Mouse (Mus musculus) cerebral cortex, adult 2 months (tissue): ENCODE data around the gene Cd320.

ENCODE experiments used
- WGBS: fragments of 180-500 bp; shearing (Covaris S2); methylation state at CpG from one replicate; pipeline ENCODE4 v1.1.7; 2018; 5-methylcytosine and 5-hydroxymethylcytosine counted together

The Cd320 gene

DNA sequence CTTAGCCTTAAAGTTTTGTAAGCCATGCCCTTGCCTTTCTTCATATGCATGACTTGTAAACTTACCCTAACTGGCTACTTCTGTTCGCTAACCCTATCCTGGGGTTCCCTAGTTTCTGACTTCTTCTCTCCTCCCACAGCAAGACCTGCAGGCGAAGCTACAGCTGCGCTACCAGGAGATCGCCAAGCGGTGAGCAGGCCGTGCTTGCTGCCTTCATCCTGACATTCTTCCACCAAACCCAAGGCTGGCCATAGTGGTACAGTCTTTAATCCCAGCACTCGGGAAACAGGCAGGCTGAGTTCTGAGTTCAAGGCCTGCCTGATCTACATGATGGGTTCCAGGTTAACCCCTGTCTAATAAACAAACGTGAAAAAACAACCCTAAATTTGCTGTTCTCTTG is 17.4 kb upstream of the Cd320 start:
- WGBS, result 83% methylated on average over 8 of the region's 8 CpGs

DNA sequence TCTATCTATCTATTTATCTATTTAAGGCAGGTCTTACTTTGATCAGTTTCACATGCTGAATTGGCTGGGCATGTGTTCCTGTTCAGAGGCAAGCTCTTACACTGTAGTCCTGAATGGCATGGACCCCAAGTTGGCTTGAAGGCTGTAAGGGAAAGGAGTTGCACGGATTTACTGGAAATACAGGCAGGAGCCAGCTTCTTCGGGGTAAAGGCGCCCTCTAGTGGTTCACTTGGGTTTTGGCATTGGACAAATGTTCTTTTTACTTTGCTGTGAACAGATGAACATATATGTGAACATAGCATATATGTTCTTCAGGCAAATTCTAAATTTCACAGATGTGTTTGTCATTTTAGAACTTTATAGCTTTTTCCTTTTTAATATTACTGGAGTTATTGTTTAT is 16.0 kb upstream of the Cd320 start:
- 2% methylated on average over 3 of the region's 3 CpGs for WGBS

DNA sequence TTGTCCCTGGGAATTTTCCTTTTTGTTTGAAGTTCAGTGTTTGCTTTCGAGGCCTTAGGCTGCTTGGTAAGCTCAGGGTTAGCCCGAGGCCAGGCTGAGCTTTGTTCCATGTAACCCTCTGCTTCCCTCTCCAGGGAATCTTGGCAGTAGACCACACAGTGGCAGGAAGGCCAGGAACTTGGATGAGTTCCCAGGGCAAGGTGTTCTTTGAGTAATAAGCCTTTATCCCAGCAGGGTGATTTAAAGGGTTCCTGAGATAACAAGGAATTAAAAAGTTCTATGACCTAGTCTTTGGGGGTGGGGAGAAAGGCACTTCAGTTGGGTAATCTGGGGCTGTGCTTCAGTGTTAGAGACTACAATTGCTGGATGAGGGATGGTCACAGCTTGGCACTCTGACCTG is 14.0 kb upstream of the Cd320 start:
- 33% methylated on average over 2 of the region's 2 CpGs for WGBS

DNA sequence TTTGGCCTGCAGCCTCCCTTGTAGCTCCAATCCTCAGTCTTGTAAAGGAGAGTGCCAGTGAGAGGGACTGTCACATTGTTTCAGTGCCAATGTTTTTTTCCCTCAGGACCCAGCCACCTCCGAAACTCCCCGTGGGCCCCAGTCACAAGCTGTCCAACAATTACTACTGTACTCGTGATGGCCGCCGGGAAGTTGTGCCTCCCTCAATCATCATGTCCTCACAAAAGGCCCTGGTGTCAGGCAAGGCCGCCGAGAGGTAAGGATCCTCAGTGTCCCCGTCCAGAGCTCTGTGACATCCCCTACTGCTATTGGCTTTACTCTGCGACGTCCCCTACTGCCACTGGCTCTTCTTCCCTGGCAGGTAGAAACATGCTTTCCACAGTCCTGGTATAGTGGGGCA is 13.3 kb upstream of the Cd320 start:
- WGBS, result 66% methylated on average over 10 of the region's 10 CpGs

DNA sequence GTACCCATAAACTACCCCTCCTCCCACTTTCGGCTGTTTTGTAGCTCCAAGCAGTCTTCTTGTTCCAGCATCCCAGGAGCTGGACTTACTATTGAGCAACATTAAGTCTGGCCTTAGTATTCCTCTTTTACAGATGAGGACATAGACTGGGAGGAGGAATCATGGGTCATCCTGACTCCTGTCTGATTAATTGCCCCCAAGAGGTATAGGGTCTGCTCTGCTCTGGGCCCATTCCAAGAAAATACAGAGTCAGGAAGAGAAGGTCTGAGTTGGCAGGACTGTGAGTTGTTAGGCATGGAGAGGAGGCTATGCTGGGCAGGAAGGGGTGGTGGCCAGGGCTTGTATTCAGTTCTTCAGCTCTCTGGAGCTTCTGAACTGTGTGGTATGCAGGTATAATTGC is 1.3 kb downstream of the Cd320 start:
- 63% methylated on average over 1 of the region's 1 CpGs for WGBS

DNA sequence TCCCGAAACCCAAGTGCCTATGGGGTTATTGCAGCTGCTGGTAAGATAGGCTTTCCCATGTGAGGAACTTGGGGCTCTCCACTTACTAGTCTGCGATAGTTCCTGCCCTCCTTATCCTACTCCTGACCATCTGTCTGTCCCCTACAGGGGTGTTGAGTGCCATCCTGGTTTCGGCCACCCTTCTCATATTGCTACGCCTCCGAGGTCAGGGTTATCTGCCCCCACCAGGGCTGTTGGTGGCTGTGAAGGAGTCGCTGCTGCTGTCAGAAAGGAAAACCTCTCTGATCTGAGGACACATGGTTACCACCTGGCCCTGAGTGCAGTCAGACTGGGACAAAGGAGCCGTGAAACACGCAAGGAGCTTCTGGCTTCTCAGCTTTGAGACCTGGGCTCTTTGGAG is 5.2 kb downstream of the Cd320 start:
- 92% methylated on average over 8 of the region's 8 CpGs for WGBS

DNA sequence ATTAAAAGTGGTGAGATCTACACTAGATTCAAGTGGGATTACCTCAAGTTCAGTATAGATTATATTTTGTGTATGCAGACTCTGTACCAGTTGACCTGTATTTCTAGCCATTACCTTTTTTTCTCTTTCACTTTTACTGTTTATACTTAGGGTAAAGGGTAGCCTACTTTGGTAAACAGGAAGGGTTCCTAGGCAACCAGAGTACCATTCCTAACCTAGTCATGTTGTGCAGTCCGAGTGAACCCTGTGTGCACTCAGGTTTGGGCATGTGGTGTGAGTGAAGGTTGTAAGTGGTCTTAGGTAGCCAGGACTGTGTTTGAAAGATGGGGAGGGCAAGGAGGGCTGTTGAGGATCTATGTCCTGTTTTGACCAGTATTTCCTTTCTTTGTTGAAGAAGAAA is 8.4 kb downstream of the Cd320 start:
- WGBS, result 69% methylated on average over 1 of the region's 1 CpGs

DNA sequence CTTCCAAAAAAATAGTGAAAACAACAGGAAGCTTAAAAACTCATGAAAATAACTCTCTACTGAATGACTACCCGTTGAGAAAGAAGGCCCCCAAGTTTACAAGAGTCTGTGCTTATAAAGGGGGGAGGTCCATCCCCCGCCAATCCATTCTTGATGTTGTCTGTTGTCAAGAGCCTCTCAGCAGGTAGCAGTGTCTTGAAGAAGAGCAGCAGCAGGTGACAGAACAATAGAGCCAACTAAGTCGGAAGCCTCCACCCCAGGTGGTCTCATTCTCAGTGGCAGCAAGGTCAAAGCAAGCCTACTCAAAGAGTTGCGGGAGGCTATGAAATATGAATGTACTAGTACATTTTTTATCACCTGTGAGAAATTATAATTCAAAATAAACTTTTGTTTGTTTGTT is 14.9 kb downstream of the Cd320 start:
- 80% methylated on average over 4 of the region's 4 CpGs for WGBS

DNA sequence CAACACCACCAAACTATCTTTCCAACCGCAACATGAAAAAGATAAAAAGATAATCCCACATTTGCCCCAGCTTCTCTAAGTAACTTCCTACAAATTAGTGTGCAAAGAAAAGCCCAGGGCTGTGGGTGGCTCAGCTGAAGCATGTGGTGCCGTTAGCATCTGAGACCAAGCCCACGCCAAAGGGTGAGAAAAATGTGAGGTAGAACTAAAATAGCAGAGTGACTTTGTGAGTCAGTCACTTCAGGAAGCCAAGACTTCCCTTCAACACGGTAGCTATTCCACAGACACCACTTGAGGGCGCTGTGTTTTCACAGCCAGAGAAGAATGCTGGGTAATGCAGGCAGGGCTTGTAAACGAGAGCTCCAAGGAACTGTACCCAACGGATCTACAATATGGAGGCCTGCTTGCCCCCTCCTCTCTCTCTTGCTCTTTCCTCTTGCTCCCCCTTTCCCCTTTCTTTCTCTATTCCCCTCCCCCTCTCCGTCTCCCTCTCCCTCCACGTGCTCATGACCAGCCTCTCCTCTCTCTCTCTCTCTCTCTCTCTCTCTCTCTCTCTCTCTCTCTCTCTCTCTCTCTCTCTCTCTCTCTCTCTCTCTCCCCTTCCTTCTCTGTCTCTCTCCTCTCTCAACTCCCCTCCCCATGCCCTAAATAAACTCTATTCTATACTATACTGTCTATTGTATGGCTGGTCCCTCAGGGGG is 22.6 kb downstream of the Cd320 start:
- WGBS, result 12% methylated on average over 9 of the region's 9 CpGs

DNA sequence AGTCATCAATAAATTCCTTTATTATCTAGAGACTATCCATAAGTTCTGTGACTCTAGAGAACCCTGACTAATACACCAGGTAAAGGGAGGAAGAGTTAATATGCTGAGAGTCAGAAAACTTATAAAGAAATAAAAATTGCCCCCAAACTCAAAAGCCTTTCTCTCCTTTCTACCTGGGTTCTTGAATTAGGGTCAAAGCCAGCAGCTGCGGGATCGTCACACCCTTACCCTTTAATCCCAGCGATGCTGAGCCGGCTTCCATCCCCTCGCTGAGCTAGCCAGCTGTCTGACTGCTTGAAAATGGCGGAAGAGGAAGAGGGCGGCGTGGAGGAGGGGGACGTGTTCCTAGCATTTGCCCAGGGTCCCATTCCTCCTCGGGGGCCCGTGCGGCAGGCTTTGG is 30.6 kb downstream of the Cd320 start, which contains the start of gene Gm7029:
Gene Gm7029 (plus strand): TSS at position 301 of the 400 bp plus-strand sequence.
- WGBS, result 90% methylated on average over 4 of the region's 12 CpGs

DNA sequence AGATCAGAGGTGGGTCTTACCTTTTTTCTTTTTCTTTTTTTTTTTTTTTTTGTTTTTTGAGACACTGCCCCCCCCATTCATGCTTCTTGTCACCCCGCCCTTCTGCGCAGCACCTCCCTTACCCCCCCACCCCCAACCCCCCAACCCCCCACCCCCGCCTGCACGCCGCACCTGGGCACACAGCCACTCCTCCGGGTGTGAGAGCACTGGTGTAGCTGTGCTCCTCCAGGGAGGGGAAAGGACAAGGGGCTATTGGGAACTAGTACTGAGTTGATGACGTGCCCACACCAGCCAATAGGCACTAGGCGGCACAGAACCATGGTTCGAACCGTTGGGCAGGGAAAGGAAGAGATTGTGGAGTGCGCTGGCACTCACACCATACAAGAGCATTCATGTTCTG is 31.5 kb downstream of the Cd320 start:
- 89% methylated on average over 11 of the region's 11 CpGs for WGBS

DNA sequence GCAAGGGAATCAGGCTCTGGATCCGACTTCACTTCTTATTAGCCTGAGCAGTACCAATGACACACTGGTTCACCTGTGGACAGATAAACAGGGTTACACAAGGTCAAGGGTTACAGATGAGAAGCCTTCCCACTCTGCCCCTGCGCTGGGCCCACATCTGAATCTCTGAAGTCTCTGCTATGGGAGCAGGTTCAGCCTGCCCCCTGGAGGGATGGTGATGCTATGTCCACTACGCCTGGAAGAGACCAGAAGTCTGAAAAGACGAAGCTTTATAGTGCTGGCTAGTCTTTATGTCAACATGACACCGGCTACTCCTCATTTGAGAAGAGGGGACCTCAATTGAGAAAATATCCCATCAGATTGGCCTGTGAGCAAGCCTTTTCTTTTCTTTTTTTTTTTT is 32.9 kb downstream of the Cd320 start:
- WGBS, result 85% methylated on average over 5 of the region's 5 CpGs

DNA sequence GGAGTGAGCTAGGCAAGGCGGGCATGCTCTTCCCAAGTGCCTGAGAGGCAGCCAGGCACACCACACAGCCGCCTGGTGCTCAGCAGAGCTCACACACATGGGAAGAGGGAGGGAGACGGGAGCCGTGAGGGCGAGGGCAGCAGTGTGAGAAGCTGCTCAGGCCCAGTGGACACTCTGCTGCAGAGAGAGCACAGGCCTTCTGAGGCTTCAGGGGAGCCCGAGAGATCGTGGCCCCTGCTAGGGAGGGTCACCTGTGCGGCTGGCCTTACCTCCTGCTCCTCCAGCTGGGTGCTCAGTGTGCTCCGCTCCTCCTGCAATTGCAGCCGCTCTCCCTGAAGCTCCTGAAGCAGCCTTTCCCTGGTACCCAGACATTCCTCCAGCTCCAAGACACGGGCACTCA is 41.4 kb downstream of the Cd320 start:
- 92% methylated on average over 10 of the region's 11 CpGs for WGBS

DNA sequence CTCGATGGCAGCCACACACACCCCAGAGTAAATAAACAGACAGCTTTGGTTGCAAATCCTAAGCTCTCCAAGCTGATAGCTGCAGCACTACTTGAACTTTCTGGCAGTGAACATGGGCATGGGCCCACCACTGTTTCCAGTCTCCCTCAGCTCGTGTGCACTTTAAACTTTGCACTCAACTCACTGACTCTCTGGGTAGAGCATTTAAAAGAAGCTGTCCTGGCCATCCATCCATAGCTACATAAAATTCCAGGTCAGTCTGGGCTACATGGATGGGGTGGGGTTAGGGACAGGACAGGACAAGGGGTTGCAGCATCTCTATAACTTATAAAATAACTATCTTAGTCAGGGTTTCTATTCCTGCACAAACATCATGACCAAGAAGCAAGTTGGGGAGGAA is 44.9 kb downstream of the Cd320 start:
- 77% methylated on average over 2 of the region's 2 CpGs for WGBS

DNA sequence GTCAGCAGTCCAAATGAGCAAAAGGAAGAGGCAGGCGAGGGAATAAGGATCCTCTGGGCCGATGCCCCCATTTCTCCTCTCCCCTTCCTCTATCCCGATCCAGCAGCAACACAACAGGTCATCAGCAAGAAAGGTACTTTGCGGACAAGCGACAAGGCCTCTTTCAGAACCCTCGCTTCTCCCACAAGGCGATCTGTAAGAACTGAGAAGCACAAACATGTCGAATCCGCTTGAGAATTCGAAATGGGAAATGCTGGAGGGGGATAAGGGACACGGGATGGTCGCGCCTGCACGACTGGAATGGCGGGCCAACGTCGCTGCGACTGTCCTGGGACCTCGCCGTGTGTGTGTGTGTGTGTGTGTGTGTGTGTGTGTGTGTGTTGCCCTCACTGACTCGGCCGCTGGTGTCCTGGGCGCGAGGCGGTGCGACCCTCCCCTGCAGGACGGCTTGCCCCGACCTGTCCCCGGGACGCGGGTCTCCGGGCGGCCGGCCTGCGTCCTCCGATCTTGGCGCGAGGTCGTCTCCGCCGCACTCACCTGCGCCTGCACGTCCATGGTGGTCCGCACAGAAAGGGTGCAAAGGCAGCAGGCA is 47.1 kb downstream of the Cd320 start:
- WGBS, result under 1% methylated on average over 44 of the region's 44 CpGs

DNA sequence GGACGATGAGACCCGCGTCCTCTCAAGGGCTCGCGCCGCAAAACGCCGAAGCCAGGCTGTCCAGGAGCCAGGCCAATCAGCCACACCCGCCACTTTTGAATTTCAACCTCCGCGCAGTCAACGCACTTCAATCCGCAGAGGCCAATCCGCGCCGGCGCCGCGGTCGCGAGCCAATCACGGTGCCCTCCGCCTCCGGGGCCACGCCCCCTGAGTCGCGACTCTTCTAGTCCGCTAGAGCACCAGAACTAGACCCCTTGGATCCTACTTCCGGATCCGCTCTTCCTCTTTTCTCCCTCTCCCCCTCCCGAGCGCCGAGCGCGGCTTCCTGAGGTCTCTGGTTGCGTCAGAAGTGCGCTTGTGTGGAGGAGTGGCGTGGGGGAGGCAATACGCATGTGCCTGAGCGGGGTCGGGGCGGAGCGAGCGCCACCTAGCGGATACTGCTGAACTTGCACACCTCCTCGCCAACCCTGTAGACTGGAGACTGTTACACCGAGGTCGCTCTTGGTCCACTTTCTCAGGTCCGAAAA is 47.7 kb downstream of the Cd320 start, which contains the start of gene Kifc1:
Gene Kifc1 (minus strand): TSS at position 129 of the 527 bp plus-strand sequence.
- under 1% methylated on average over 49 of the region's 49 CpGs for WGBS

DNA sequence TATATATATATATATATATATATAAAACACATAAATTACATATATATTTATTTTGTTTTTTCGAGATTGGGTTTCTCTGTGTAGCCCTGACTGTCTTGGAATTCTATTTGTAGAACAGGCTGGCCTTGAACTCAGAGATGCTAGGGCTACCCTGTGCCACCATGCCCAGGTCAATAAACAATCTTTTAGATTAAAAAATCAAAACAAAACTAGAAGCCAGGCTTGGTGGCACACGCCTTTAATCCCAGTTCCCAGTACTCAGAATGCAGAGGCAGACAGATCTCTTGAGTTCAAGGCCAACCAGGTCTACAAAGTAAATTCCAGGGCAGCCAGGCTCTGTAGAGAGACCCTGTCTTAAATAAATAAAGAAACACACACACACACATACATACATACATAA is 48.5 kb downstream of the Cd320 start:
- 51% methylated on average over 2 of the region's 2 CpGs for WGBS

DNA sequence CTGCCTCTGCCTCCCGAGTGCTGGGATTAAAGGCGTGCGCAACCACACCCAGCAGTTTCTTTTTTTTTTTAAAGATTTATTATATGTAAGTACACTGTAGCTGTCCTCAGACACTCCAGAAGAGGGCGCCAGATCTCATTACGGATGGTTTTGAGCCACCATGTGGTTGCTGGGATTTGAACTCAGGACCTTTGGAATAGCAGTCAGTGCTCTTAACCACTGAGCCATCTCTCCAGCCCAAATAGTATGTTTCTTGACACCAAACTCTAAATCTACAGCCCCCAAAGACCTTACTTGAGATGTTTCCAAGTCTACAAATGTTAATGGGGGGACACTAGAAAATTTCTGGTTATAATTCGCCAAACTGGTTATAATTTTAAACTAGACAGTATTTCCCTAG is 49.0 kb downstream of the Cd320 start:
- 68% methylated on average over 6 of the region's 6 CpGs for WGBS

DNA sequence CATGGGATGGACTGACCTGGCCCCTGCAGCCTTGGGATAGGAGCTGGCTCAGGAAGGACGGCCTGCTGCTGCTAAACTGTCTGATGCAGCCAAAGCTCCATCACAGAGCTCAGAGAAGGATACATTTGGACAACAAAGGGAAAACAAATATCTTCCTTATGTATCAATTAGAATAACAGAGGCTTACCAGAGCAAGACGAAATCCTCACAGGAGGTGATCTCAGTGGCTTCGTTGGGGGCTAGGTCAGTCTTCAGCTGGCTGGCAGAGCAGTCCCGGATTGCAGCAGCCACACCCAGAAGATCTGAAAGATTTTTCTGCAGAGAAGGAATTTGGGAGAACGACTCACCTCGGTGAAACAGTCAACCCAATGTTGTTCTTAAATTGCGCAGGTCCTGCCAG is 49.5 kb downstream of the Cd320 start:
- 47% methylated on average over 7 of the region's 7 CpGs for WGBS

DNA sequence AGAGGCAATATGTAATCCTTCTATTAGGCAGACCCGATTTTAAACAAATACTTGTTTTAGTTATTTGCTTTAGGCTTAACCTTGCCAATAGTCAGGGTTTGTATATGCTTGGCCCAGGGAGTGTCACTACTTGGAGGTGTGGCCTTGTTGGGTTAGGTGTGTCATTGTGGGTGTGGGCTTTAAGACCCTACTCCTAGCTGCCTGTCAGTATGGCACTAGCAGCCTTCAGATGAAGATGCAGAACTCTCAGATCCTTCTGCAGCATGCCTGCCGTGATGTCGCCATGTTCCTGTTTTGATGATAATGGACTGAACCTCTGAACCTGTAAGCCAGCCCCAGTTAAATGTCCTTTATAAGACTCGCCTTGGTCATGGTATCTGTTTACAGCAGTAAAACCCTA is 50.1 kb downstream of the Cd320 start:
- WGBS, result 86% methylated on average over 4 of the region's 4 CpGs

DNA sequence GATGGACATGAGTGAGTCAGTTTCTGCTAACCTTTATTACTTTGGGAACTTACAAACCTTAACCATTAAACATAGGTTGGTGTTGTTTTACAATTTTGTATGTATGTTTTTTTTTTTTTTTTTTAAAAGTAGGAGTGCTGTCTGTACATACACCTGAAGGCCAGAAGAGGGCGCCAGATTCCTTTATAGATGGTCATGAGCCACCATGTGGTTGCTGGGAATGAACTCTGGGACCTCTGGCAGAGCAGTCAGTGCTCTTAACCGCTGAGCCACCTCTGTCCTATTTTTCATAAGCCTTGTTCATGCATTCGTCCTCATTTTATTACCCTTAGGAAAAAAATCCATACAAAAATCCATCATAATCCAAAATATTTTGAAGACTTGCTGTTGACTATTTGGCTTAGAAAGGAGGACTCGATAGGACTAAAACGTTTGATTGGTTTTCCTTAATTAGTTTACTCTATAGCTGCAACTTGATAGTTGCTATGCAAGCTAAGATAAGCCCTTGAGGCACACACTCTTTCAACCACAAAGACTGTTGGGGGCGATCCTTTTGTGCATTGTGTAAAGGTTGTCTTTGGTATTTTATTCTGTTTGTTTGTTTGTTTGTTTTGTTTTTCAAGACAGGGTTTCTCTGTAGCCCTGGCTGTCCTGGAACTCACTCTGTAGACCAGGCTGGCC is 54.4 kb downstream of the Cd320 start:
- WGBS, result 44% methylated on average over 6 of the region's 6 CpGs

DNA sequence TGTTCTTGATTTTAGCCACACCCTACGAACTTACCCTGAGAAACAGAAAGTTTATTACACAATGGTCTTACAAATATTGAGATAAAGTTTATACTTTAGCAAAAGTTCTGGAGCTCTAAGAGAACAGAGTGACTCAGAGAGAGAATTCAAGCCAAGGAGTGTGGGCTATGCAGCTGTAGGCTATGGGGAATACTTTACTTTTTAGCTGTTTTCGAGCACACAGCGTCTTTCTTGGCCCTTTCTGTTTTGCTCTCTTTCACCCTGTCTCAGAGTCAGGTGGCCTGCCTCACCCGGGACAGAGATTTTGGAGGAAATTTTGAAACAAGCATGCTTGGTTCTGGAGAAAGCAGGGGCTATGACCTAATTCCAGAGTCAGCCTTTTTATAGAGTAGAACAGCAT is 55.3 kb downstream of the Cd320 start:
- WGBS, result 58% methylated on average over 4 of the region's 4 CpGs
